Mouse (Mus musculus) heart, embryonic 11.5 days (tissue): ENCODE measurements around the gene Lurap1. TPM values are rescaled to one million over a fixed set of nuclear protein-coding genes. Genes with fewer than 3 reads are reported as not detected.

Experiments used
- ATAC-seq: fragments of 200-750 bp; cut with Nextera tagmentation; replicated peaks from 2 replicates; pipeline ENCODE4 v1.8.0; 2017; ENCODE audit warnings: moderate library complexity; ENCODE audit not compliant: insufficient number of reproducible peaks, low FRiP score, low TSS enrichment
- H3K27ac ChIP-seq: fragments of 300-500 bp; sonication (generic); 2 replicates; pipeline ENCODE4 v1.5.1; 2014; ENCODE audit warnings: mild to moderate bottlenecking, low read depth, low read length
- H3K27me3 ChIP-seq: fragments of 300-500 bp; sonication (generic); 2 replicates; pipeline ENCODE4 v1.6.1; 2014; ENCODE audit warnings: mild to moderate bottlenecking, low read length, mixed read lengths; ENCODE audit not compliant: control insufficient read depth, insufficient read depth
- H3K36me3 ChIP-seq: fragments of 300-500 bp; sonication (generic); 2 replicates; pipeline ENCODE4 v1.6.1; 2014; ENCODE audit warnings: mild to moderate bottlenecking, low read length, moderate library complexity, mixed read lengths; ENCODE audit not compliant: control insufficient read depth, insufficient read depth
- H3K4me1 ChIP-seq: fragments of 300-500 bp; sonication (generic); 2 replicates; pipeline ENCODE4 v1.6.1; 2014; ENCODE audit warnings: low read length; ENCODE audit not compliant: control insufficient read depth, insufficient read depth
- H3K4me2 ChIP-seq: fragments of 300-500 bp; sonication (generic); 2 replicates; pipeline ENCODE4 v1.6.1; 2014; ENCODE audit warnings: mild to moderate bottlenecking, moderate library complexity
- H3K4me3 ChIP-seq: fragments of 300-500 bp; sonication (generic); 2 replicates; pipeline ENCODE4 v1.5.1; 2014; ENCODE audit warnings: low read depth, low read length
- H3K9ac ChIP-seq: fragments of 300-500 bp; sonication (generic); 2 replicates; pipeline ENCODE4 v1.6.1; 2014; ENCODE audit warnings: mild to moderate bottlenecking, low read depth, low read length, moderate library complexity
- H3K9me3 ChIP-seq: fragments of 300-500 bp; sonication (generic); replicated peaks from 2 replicates; pipeline ENCODE4 v1.6.1; 2016; ENCODE audit warnings: low read length; ENCODE audit not compliant: control insufficient read depth
- WGBS: fragments of 180-500 bp; shearing (Covaris S2); extraction: QIAGEN DNeasy Blood & Tissue Kit; methylation state at CpG from one replicate; pipeline ENCODE4 v1.1.7; 2014; ENCODE audit not compliant: insufficient replicate concordance; 5-methylcytosine and 5-hydroxymethylcytosine counted together
- polyA plus RNA-seq: library from polyadenylated mRNA; unstranded; fragments of >200 nt; fragmentation: Nextera tagmentation; extraction: Ambion mirVana; gene quantifications from 2 replicates; pipeline ENCODE4 v1.2.1, GENCODE M21; 2014

Lurap1 gene
- polyA plus RNA-seq, 1 experiment from 2014 or later: 2.3 TPM

DNA sequence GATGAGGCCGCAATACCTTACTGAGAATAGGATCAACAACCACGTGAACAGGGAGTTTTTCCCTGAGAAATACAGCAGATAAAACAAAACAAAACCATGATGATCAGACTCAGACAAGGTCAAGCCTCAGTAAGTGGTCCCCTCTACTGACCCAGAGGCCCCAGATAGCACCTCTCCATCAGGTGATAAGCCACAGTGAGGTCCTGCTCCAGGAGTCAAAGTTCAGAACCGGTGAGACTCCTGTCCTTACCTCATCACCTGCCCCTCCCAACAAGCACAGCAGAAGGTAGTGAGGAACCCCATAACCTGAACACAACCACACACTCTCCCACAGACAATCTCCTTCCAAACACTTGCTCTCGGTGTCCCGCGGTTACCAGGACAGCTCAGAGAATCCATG is 40.4 kb downstream of the Lurap1 start:
- H3K27ac ChIP-seq: no peak overlapping the region
- H3K36me3 ChIP-seq: no peaks in the 10 kb centered on the region; the same call in 1 of the 2 replicates
- 86% methylated on average over 6 of the region's 6 CpGs for WGBS

DNA sequence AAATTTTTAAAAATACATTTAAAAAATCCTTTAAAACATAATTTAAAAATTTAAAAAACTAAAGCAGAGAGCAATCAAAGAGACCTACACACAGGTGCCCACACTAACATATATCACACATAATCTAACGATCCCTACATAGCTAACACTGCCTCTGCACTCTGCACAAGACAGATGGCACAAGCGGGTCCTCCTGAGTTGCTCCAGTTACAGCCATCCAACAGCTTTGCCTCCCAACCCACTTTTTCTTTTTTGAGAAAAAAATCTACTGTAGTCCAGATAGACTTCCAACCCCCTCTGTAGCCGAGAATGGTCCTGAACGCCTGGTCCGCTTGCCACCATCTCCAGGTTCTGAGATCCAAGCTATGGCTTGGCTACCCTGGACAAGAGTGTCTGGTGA is 45.9 kb downstream of the Lurap1 start:
- Histone ChIP-seq H3K27ac (no peak overlapping the region), H3K27me3 (no peaks in the 10 kb centered on the region), H3K36me3 (peaks cover 13% of the 10 kb centered on the region), H3K4me1 (no peaks in the 10 kb centered on the region), H3K9me3 (no peaks in the 10 kb centered on the region), H3K4me2 (no peak overlapping the region), H3K9ac (no peak overlapping the region), H3K4me3 (no peak overlapping the region)
- 92% methylated on average over 5 of the region's 5 CpGs for WGBS
- no peak for ATAC-seq

More for the DNA sequence above, 40.4 kb downstream of the Lurap1 start:
- Histone ChIP-seq H3K9me3 (no peaks in the 10 kb centered on the region), H3K4me1 (no peaks in the 10 kb centered on the region), H3K4me2 (no peak overlapping the region), H3K4me3 (no peak overlapping the region), H3K27me3 (no peaks in the 10 kb centered on the region), H3K9ac (no peak overlapping the region)
- ATAC-seq: no peak

DNA sequence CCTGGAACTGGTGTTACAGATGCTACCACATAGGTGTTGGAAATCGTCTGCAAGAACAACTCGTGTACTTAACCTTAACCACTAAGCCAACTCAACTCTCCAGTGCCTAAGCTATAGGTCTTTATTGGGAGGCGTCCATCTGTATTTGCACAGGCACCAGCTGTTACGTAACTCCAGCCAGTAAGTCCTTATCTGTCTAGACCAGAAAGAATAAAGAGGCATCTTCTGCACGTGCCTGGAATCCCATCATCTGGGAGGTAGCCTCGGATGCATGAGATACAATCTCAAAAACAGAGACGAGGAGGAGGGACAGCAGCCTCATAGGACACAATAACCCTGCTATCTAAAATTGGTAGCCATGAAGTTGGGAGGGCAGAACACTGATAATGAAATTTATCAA is 50.2 kb downstream of the Lurap1 start:
- H3K9ac ChIP-seq: no peak overlapping the region
- no peaks in the 10 kb centered on the region for H3K4me1 ChIP-seq
- no peaks in the 10 kb centered on the region for H3K27me3 ChIP-seq
- H3K9me3 ChIP-seq: no peaks in the 10 kb centered on the region
- H3K36me3 ChIP-seq: peaks cover 44% of the 10 kb centered on the region
- ATAC-seq: peak; percentile 42; the same call in 1 of the 2 replicates
- WGBS: 68% methylated on average over 7 of the region's 7 CpGs
- H3K27ac ChIP-seq: no peak overlapping the region
- no peak overlapping the region for H3K4me3 ChIP-seq
- no peak overlapping the region for H3K4me2 ChIP-seq

DNA sequence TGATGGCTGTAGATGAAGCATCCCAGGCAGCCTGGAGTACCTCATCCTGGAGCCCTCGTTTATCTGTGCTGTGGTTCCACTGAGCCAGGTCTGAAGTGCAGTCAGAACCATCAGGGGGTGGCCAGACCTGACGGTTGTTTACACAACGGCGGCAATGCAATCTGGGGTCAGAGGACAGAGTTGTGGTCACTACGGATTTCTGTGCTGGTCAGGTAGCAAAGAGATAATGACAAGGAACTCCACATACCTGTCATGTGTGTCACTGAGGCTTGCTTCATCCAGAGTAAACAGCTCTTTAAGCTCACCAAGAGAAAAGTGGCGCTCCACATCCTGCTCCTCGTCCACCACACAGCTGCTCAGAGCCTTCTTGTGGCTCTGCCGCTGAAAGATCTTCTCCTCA is 53.9 kb downstream of the Lurap1 start:
- H3K27me3 ChIP-seq: no peaks in the 10 kb centered on the region
- no peak overlapping the region for H3K4me3 ChIP-seq
- peaks cover 58% of the 10 kb centered on the region for H3K36me3 ChIP-seq
- H3K4me2 ChIP-seq: no peak overlapping the region
- H3K27ac ChIP-seq: no peak overlapping the region
- ATAC-seq: no peak
- WGBS: 81% methylated on average over 8 of the region's 8 CpGs
- no peaks in the 10 kb centered on the region for H3K4me1 ChIP-seq
- H3K9me3 ChIP-seq: no peaks in the 10 kb centered on the region
- no peak overlapping the region for H3K9ac ChIP-seq

DNA sequence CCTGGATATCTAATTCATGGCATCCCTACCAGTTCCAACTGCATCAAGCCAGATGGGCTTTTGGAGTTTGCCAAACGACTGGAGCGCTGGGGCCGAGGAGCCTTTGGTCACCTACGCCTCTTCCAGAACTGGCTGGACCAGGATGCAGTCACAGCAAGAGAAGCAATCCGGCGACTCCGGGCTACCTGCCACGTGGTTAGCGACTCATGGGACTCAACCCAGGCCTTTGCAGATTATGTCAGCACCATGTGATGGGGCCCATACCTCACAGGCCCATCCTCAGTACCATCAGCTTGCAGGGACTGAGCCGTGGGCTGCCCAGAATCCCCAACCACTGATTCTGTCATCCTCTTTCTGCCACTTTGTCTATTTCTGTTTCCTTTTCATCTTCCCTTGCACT is 54.8 kb downstream of the Lurap1 start:
- Histone ChIP-seq H3K4me1 (no peaks in the 10 kb centered on the region), H3K4me2 (no peak overlapping the region), H3K36me3 (peaks cover 60% of the 10 kb centered on the region), H3K27me3 (no peaks in the 10 kb centered on the region), H3K9me3 (no peaks in the 10 kb centered on the region), H3K4me3 (no peak overlapping the region), H3K27ac (no peak overlapping the region), H3K9ac (no peak overlapping the region)
- ATAC-seq: no peak
- WGBS: 85% methylated on average over 10 of the region's 10 CpGs

DNA sequence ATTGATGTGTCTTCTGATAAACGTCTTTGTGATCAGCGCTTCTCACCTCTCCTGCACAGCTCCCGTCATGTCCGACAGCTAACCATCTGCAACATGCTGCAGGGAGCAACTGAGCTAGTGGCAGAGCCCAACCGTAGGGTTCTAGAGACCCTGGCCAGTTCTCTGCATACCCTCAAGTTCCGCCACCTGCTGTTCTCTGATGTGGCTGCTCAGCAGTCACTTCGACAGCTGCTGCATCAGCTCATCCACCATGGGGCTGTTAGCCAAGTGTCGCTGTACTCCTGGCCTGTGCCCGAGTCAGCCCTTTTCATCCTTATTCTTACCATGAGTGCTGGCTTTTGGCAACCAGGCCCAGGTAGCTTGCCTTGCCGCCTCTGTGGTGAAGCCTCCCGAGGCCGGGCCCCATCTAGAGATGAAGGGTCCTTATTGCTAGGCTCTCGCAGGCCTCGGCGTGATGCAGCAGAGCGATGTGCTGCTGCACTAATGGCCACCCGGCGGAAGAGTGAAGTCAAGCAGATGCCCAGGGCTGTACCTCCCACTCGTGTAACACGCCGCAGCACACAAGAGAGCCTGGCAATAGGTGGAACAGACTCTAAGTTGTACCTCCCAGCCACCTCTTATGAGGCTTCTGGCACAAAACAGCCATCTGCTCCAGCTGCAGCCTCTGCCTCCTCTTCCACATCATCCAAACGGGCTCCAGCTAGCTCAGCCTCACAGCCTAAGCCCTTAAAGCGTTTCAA is 62.5 kb downstream of the Lurap1 start:
- Histone ChIP-seq H3K36me3 (peaks cover 38% of the 10 kb centered on the region), H3K9me3 (no peaks in the 10 kb centered on the region), H3K4me2 (no peak overlapping the region), H3K4me1 (no peaks in the 10 kb centered on the region), H3K9ac (no peak overlapping the region), H3K27ac (no peak overlapping the region), H3K4me3 (no peak overlapping the region), H3K27me3 (no peaks in the 10 kb centered on the region)
- 89% methylated on average over 23 of the region's 23 CpGs for WGBS
- no peak for ATAC-seq

Other genes starting within 250 kb of the Lurap1 start
- gene Dmbx1, start 211.4 kb downstream of the Lurap1 start, polyA plus RNA-seq: not detected in 2 replicates
- gene Faah, start 133.4 kb downstream of the Lurap1 start, polyA plus RNA-seq: 0.94 and 1.1 TPM in 2 replicates
- gene Nsun4, start 97.5 kb downstream of the Lurap1 start, polyA plus RNA-seq: 25.9 and 27.8 TPM in 2 replicates
- 941 and 954 TPM in 2 replicates for gene Uqcrh, start 76.3 kb downstream of the Lurap1 start, polyA plus RNA-seq
- gene Lrrc41, start 76.1 kb downstream of the Lurap1 start, polyA plus RNA-seq: 61.0 and 61.3 TPM in 2 replicates
- gene Rad54l, start 27.6 kb downstream of the Lurap1 start, polyA plus RNA-seq: 24.3 and 29.1 TPM in 2 replicates
- gene Pomgnt1, start 27.5 kb downstream of the Lurap1 start, polyA plus RNA-seq: 57.9 and 62.2 TPM in 2 replicates
- not detected in 2 replicates for gene Tspan1, start 16.3 kb upstream of the Lurap1 start, polyA plus RNA-seq
- gene 1700042G07Rik, start 22.0 kb upstream of the Lurap1 start, polyA plus RNA-seq: not detected in 2 replicates
- gene Gm49337, start 22.0 kb upstream of the Lurap1 start, polyA plus RNA-seq: not detected in 2 replicates
- 21.5 and 22.4 TPM in 2 replicates for gene Pik3r3, start 70.3 kb upstream of the Lurap1 start, polyA plus RNA-seq